Mouse (Mus musculus) embryonic fibroblast, embryonic 13.5 days (primary cell): ENCODE data around the gene Rdh11. TPM values are rescaled to one million over a fixed set of nuclear protein-coding genes. Genes with fewer than 3 reads are reported as not detected.
A peak's percentile ranks its signal among the peaks of the same experiment; 100 is the strongest.

Source experiments
- H3K27ac ChIP-seq: 2 replicates; pipeline ENCODE4 v1.5.1; 2012; ENCODE audit warnings: low read length, control low read depth, inconsistent platforms; ENCODE audit not compliant: insufficient read depth
- H3K4me1 ChIP-seq: 2 replicates; pipeline ENCODE4 v1.6.1; 2011; ENCODE audit warnings: low read length; ENCODE audit not compliant: control insufficient read depth, insufficient read depth
- H3K4me3 ChIP-seq: 2 replicates; pipeline ENCODE4 v1.5.1; 2011; ENCODE audit warnings: mild to moderate bottlenecking, control low read depth, low read length; ENCODE audit not compliant: insufficient read depth
- CTCF ChIP-seq: IDR thresholded peaks from 2 replicates; pipeline ENCODE4 v1.5.1; 2011; ENCODE audit warnings: mild to moderate bottlenecking, control low read depth, low read length, moderate library complexity, borderline replicate concordance; ENCODE audit not compliant: insufficient read depth
- POLR2A ChIP-seq: IDR thresholded peaks from 2 replicates; pipeline ENCODE4 v1.6.1; 2011; ENCODE audit warnings: low read depth, mild to moderate bottlenecking, control low read depth, low read length, moderate library complexity
- polyA plus RNA-seq: library from polyadenylated mRNA; stranded (reverse); fragments of >200 nt; gene quantifications from 2 replicates; pipeline ENCODE4 v1.2.4, GENCODE M21; 2011; ENCODE audit warnings: low read depth; ENCODE audit not compliant: missing spikeins, insufficient read length

Rdh11 gene
- 25.8 and 26.4 TPM in 2 replicates for polyA plus RNA-seq

DNA sequence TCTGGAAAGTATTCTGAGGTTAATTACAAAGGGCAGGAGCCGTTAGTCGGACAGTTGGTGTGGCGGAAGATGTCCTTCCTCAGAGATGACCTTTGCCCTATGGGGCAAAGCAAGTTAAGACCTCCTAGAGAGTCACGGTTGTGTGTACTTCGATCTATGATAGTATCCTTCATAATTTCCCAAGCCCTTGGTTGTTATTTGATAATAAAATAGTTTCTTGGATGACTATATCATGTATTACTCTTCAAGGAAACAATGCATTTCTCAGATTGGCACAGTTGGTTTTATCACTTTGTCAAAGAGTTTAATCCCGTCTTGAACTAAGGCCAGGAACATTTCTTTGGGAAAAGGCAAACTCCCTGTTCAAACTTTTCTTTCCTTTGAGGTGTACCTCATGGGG, at the start of gene Rdh11:
Gene Rdh11 (minus strand): TSS at position 101 of the 400 bp plus-strand sequence.
- peak within 1 kb of the TSS; percentile 86 for H3K4me3 ChIP-seq
- H3K27ac ChIP-seq = no peak within 1 kb of the TSS
- no peak for TF ChIP-seq POLR2A
- TF ChIP-seq CTCF = no peak
- H3K4me1 ChIP-seq = no peaks in the 10 kb centered on the region

DNA sequence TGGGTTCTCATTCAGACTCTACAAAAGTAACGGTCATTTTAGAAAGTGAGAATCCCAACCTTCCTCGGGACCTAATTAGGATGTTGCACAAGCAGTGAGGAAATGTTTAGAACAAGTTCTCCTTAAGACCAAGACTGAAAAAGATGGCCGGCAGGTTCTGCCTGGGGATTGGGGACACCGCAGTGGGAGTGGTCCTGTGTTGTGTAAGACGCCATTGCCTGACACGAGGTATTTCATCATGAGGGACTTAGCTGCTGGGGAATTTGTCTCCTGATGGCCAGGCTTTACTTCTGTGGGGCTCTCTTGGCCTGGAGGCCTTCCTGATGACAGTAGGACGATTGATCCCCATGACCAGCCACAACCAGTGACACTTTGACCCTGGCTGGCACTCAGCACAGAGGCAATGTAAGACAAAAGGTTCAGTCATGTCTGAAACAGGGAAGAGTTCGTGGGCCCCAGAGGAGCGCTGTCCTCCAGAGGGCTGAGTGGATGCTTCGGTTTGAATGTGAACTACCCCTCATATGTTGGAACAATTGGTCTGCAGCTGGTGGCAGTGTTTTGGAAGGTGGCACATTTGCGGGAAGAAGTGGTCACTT, 43.5 kb upstream of the Rdh11 start:
- Histone ChIP-seq H3K27ac (no peak overlapping the region), H3K4me1 (no peaks in the 10 kb centered on the region), H3K4me3 (no peak overlapping the region)
- TF ChIP-seq POLR2A (no peak), CTCF (no peak)

DNA sequence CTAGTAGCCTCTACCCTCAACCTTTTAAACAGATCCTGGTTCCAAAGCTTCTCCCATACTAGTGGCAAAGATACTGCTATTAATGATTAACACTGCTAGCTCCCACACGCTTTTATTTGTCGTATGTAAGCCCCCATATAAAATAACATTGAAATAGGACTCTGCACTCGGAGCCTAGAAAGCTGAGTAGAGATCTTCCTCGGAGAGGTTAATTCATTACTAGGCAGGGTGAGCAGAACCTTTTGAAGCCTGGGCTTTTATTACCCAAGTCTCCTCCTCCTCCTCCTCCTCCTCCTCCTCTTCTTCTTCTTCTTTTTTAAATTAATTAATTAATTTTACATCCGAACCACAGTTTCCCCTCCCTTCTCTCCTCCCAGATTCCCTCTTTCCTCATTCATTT, 25.4 kb upstream of the Rdh11 start:
- H3K4me1 ChIP-seq = no peaks in the 10 kb centered on the region
- no peak overlapping the region for H3K27ac ChIP-seq
- H3K4me3 ChIP-seq = no peak overlapping the region
- TF ChIP-seq POLR2A = no peak

DNA sequence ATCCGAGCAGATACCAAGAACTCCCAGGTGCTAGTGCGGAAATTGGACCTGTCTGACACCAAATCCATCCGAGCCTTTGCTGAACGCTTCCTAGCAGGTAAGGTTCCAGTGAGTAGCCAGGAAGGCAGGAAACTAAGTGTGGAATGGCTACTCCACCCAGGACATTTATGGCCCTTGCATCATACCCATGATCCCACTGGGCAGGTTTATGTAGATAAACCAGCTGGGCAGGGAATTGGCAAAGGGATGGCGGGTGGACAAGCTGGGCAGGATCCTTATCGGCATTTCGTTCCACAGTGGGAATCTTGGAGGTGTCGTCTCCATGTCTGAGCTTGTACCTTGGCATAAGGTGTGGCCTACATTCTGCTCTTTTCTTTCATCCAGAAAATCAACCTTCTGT, 19.4 kb upstream of the Rdh11 start:
- no peak for TF ChIP-seq POLR2A
- no peak for TF ChIP-seq CTCF
- H3K4me1 ChIP-seq = no peaks in the 10 kb centered on the region

DNA sequence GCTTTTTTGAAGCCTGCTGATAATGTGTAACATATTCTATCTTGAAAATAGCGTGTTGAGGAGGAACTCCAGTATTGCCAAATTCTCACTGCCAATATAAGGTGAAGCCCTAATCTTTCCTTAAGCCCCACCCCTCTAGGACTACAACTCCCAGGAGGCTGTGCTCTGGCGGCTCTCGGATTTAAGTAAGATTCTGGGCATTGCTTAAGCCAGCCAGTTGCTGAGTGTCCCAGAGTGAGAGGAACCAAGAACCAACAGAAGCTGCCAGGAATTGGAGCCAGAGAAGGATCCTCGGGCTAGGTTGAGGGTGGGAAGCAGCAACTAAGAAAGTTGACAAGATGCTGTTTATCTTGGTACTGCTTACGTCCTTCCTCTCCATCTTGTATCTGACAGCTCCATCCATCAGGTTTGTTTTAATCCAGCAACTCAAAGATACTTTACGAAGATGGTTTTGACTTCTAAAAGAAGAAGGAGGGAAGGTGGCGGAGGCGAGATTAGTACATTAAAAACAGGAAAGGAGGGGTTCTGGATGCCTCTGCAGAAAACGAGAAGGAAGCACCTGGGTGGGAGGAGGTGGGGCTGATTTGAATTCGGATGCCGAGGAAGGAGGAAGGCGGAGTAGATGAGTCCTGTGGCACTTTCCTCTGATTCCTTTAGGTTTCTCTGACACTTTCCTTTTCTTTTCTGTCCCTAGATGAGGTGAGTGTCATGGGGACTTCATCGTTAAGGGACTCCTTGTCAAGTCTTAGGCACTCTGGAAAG, 16.8 kb upstream of the Rdh11 start, which contains the start of gene Rdh12:
Gene Rdh12 (plus strand): TSS at position 212 of the 762 bp plus-strand sequence.
- no peaks in the 10 kb centered on the region for H3K4me1 ChIP-seq
- TF ChIP-seq POLR2A = no peak
- TF ChIP-seq CTCF = no peak
- H3K4me3 ChIP-seq = peak within 1 kb of the TSS; percentile 34
- H3K27ac ChIP-seq = no peak within 1 kb of the TSS

More for the DNA sequence above, 19.4 kb upstream of the Rdh11 start:
- no peak overlapping the region for H3K4me3 ChIP-seq
- H3K27ac ChIP-seq = no peak overlapping the region

DNA sequence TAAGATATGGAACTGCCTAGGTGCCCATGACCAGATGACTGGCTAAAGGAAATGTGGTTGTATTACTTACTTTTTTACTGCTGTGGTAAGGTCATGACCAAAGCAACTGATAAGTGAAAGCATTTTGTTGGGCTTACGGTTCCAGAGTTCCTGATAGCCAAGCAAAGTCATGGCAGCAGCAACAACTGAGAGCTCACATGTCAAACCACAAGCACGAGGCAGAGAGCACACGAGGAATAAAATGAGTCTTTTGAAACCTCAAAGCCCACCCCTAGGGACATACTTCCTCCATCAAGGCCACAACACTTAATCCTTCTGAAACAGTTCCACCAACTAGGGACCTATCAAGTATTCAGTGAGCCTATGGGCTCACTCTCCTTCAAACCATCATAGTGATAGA, 9.8 kb upstream of the Rdh11 start:
- Histone ChIP-seq H3K4me1 (no peaks in the 10 kb centered on the region), H3K27ac (no peak overlapping the region), H3K4me3 (no peak overlapping the region)
- no peak for TF ChIP-seq POLR2A
- no peak for TF ChIP-seq CTCF

DNA sequence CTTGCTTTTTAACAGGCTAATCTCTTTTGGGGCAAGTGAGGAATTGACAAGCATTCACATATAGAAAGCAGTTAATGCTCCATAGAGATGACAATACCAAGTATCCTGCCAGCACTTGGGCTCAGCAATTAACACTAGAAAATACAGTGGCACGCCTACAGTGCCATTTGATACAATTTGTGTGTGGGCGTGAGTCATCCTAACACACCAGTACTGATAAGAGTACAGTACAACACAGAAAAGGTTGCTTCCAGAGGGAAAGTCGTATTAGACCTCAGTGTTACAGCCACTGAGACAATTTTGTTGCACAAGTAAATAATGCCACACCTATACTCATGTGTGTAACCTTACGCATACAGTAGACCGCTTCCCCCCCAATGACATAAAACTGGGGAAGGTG, 5.0 kb upstream of the Rdh11 start:
- Histone ChIP-seq H3K4me3 (no peak overlapping the region), H3K27ac (no peak overlapping the region), H3K4me1 (no peaks in the 10 kb centered on the region)
- no peak for TF ChIP-seq POLR2A
- TF ChIP-seq CTCF = no peak

DNA sequence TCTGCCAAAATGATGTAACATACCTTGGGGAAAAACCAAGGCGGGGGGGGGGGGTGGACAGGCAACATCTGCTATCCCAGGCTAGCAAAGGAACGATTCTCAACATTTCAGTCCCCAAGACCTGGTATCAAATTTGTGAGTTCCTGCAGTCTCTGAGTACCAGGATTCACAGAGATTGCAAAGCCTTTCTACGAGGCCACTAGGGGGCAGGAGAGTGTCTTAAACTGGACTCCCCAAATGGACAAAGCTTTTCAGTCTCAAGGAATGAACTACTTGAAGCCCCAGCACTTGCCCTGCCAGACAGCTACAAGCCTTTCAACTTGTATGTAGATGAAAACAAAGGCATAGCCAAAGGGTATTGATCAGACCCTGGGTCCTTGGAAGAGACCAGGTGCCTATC, 1.3 kb upstream of the Rdh11 start:
- Histone ChIP-seq H3K4me3 (no peak overlapping the region), H3K4me1 (no peaks in the 10 kb centered on the region), H3K27ac (no peak overlapping the region)
- TF ChIP-seq CTCF = 0 out of 2 replicates have a peak, but pooled peaks have one; percentile 24
- TF ChIP-seq POLR2A = no peak

DNA sequence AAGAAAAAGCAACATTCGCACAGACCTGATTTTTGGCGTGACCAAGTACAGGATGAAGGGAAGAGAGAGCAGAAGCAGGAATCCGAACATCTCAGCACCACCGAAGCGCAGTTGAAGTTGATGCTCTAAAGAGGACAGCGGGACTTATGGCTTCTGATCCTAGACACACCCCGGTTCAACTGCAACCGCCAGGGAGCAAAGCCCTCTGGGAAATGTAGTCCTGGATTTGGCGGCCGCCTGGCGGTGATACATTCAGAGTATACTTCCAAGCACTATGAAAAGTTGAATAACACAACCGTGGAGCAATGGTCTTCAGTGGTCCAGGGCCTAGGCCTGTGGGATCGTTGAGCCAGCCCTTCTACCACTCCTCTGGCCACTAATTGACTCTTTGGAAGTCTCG, 392 bp downstream of the Rdh11 start:
- TF ChIP-seq POLR2A = peak; percentile 91
- TF ChIP-seq CTCF = no peak
- peak overlapping the region; percentile 86 for H3K4me3 ChIP-seq
- no peaks in the 10 kb centered on the region for H3K4me1 ChIP-seq
- H3K27ac ChIP-seq = no peak overlapping the region
